Mouse (Mus musculus) left cerebral cortex, postnatal 4 days (tissue): ENCODE results near the gene Susd5. TPM values are rescaled to one million over a fixed set of nuclear protein-coding genes. Genes with fewer than 3 reads are reported as not detected.

ENCODE experiments used
- DNase-seq: peaks from one replicate; pipeline ENCODE4 v3.0.0-alpha.2; 2022
- intact Hi-C: fragments of 180-260 bp; cut with DNase I; formaldehyde crosslinking; loops from one replicate; pipeline ENCODE4 v1.15.1; 2025
- total RNA-seq, 2 experiments: library from RNA; stranded (reverse); gene quantifications; 2 replicates each; pipeline ENCODE4 v1.2.3; 2021

Gene Susd5
- total RNA-seq, result 1 to 10 TPM; 1.6 to 1.9 TPM

DNA sequence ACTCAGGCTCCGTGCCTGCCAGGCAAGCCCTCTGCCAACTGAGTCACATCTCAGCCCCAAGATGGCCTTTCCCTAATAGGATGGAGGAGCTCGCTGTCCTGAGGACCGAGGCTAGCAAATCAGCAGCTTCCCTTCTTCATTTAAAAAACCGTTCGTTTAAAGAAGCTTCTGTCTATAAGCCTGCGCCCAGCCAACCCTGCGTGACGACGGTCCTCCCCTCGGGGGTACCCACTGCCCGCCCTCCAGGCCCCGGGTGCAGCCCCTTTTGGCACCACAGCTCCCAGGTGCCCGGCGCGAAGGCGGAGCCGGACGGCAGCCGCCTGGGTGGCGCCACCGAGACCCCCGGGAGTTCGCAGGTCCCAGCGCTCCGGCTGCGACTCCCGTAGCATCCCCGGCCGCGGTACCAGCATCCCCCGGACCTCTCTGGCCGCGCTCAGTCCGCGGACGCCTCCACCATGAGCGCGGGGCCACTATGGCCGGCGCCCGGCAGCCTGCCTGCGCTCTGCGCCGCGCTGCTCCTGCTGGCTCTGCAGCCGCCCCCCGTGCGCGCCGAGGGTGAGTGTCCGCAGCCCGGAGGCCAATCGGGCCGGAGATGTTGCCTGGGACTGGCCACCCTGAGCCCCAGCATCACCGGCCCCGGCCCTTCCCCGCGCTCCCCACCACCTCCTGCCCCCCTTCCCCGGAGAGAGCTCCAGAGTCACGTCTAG lies at the start of gene Susd5:
Gene Susd5 (plus strand): TSS at position 51 of the 707 bp plus-strand sequence.
- no peak for DNase-seq
- intact Hi-C loops, result no loop called here

DNA sequence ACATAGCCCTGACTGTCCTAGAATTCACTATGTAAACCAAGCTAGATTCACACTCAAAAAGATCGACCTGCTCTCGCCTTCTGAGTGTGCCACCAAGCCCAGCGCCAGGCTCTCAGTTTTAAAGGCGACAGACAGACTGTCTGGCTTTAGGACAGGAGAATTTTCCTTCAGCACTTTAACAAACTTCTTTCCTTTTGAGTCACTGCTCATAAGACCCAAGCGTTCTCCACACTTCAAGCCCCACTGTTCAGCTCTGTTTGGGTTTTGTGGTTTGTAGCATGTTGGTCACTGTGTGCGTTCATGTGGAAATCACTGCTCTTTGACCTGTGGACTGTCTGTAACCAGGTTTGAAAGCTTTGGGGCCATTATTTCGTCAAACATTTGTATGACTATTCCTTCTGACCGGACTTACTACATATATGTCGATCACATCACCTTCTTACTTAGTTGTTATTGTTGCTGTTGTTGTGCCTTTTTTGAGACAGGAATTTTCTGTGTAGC lies 49.0 kb upstream of the Susd5 start:
- intact Hi-C loops, result no loop called here
- DNase-seq, result no peak

DNA sequence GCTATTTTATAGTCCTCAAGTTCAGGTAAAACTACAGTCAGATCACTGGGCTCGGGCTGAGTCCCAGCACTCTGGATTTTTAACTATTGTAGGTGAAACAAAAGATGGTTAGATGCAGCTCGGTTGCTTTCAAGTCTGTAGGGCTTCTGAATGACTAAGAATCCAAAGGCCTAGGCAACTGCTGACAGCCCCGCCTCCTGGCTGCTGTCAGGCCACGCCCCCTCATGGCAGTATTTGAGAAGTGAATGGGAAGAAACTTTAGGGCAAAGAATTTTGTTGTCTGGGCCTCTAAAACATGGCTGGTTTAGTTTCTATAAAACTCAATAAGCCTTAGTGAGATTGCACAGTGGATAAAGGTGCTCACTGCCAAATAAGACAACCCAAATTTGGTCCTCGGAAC lies 47.4 kb upstream of the Susd5 start:
- no peak for DNase-seq
- intact Hi-C loops, result no loop called here

DNA sequence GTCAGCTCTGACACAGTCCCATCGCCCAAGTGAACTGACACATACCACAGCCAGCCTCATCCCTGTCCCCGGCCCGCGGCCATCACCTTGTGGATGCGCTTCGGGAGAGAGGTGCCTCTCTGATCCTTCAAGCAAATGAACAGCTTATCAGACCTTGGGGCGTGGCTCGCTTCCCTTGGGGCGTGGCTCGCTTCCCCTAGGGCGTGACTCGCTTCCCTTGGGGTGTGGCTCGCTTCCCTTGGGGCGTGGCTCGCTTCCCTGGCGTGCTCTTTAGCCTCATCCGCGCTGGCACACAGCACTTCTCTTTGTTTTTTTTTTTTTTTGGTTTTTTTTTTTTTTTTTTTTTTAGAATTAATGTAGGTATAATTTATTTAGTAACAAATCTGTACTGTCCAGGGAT lies 45.7 kb upstream of the Susd5 start:
- intact Hi-C loops, result no loop called here
- no peak for DNase-seq

DNA sequence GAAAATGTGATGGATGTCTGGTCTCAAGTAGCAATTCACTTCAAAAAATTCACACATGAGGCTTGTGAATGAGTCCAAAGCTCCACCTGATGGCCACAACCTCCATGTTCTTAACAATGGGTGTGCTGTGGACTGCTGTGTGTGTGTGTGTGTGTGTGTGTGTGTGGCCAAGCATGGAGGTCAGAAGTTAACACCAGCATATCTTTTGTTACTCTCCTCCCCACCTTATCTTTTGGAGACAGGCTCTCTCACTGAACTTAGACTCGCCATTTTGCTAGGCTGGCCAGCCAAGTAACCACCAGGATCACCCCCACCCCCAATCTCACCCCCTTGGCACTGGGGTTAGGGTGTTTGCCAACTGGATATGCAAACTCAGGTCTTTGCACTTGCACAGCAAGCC lies 42.9 kb upstream of the Susd5 start:
- no peak for DNase-seq
- intact Hi-C loops, result no loop called here

DNA sequence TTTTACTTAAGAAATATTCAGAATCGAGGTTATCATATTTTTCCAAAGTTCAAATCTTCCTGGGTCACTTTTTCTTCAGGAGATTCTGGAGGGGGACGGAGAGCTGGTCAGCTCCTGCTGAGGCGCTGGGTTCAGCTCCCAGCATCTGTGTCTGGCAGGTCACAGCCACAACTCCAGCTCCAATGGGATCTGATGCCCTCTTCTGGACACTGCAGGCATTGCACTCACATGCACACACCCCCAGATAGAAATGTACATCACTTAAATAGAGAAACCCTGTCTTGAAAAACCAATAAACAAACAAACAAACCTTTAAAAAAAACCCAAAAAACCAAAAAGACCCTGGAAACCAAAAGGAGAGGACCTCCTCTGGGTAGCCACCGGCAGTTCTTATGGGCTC lies 41.2 kb upstream of the Susd5 start:
- intact Hi-C loops, result no loop called here
- DNase-seq, result no peak

DNA sequence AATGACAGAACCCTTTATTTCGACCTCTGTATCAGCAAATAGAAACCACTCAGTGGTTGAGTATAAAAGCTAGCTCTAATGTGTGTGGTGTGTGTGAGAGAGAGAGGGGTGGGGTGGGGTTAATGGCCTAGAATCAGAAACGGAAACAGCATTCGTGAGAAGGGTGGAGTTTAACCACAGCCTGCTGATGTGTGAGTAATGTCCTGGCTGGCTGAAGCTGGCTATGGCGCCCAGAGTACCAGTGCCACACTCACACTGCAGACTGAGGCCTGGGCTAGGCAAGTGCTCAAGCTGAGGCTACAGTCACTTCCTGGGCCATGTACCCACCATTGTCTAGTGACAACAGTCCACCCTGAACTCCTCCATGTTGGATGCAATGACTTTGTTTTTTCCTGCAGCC lies 40.5 kb upstream of the Susd5 start:
- intact Hi-C loops, result no loop called here
- DNase-seq, result no peak

DNA sequence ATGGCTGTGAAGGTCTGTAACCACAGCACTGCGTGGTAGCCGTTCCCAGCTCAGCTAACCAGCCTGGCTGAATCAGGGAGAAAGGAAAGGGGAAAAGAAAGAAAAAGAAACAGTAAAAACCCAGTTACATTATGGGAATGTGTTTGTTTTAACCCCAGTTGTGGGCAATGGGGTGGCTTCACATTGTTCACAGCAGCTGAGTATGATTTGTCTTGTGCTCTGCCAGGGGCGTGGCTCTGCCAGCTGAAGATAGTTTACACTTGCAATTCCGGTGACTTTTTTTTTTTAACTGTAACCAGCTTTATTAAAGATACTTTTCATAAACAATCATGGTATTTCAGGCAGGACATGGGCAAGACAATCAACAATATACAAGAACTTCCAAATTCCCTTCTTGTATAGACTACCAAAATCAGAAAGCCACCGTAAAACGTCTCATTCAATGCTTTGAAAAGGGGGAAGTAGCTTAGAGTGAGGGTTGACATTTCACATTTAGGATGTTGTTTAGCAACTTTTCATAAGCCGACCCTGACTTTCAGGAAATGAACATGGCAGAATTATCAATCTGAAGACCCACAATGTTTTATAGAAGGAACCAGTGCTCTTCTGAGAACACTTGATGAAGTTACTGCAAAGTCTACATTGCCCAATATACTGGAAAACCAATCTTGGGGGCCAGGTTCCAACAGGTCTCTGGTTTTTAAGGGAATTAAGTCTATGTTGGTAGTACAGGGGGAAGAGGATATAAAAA lies 37.8 kb upstream of the Susd5 start:
- no peak for DNase-seq
- intact Hi-C loops, result no loop called here

DNA sequence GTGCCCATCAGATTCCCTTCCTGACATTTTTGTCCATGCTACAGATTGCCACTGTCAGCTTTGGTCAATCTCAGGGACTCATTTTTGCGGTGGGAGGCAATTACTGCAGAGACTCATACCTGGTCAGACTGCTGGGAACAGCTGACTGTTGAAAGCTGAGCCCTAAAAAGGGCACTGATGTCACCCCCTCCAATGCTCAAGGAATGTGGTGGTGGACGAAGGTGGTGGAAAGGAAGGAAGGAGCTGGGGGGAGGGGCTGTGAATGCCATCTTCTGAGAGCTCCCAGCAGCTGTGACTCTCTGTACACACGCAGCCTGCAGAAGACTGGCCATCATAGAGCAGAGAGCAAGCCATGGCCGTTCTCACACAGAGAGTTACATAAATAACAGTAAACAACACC lies 34.8 kb upstream of the Susd5 start:
- no peak for DNase-seq
- intact Hi-C loops, result no loop called here

DNA sequence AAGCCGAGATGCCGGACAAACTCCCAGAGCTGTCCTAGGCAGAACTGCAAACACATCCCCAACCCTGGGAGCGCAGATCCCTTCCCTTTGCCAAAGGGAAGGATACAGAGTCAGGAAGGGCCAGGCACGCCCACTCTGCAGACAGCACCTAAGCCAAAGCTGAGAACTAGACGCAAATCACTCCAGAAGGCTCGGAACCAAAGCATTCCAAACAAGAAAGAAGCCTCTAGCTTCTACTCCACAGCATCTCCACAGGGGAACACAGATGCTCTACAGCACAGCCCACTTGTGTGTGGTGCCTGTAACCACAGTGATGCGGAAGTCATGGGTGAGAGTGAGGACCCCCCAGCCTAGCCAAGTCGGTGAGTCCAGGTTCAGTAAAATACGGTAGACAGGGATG lies 31.8 kb upstream of the Susd5 start:
- no peak for DNase-seq
- intact Hi-C loops, result no loop called here

DNA sequence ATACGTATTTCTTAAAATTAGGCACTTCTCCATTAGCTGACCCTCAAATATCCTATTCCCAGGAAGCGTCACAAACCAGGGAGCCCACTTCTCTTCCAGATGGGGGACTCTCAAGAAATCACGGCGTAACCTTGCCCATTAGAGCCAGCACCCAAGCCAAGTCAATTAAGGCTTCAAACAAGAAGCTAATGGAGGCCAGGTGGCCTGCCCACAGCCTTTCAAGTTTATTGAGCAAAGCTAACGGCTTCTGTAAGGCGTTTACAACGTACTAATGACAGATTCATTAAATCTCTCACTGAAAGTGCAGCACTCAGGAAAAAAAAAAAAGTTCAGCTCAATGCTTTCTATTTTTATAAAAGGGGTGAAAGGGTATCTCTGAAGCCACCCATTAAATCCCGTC lies 31.1 kb upstream of the Susd5 start:
- DNase-seq, result no peak
- intact Hi-C loops, result no loop called here

DNA sequence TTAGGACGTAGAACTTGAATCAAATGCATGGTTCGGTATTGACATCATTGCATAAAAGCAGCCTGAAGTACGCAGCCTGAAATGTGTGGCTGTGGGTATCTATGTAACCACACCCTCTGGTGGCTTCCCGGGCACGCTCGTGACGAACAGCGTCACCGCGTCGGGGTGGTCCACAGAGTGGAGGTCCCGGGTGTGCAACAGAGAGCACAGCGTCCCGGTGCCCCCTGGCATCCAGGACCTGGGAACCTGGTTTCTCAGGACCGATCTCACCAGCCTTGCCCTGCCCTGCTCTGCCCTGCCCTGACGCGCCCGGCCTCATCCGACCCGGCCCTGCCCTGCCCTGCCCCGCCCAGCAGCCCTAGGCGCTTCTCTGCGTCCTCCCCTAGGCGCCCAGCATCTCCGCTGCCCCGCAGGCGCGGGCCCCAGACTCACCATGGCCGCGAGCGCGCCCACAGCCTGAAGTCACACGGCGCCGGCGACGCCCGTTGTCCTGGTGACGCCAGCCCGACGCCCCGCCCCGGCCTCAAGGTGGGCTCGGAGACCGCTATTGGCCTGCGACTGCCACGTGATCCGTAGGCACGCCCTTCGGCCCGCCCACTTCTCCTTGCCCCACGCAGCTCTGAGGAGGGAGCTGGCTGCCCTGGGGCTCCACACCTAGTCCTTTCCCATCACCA lies 30.5 kb upstream of the Susd5 start:
- intact Hi-C loops, result no loop called here
- peak; percentile 88 for DNase-seq

DNA sequence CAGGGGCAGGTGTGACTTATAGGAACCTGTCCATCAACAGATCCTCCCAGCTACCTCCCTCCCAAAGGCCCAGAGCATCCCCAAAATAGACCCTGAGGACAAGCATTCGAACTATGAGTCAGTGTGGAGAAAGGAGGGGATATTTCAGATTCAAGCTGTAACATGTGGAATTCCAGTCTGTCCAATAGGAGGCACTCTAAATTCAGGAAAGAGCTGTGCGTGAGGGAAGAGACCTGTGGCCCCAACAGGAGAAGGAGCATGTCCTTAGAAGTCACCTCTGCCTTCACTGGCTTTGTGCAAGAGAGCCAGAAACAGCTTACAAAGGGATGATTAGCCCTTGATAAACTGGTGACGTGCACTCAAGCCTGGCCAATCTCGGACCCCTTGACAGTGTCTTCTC lies 16.0 kb upstream of the Susd5 start:
- intact Hi-C loops, result no loop called here
- no peak for DNase-seq

DNA sequence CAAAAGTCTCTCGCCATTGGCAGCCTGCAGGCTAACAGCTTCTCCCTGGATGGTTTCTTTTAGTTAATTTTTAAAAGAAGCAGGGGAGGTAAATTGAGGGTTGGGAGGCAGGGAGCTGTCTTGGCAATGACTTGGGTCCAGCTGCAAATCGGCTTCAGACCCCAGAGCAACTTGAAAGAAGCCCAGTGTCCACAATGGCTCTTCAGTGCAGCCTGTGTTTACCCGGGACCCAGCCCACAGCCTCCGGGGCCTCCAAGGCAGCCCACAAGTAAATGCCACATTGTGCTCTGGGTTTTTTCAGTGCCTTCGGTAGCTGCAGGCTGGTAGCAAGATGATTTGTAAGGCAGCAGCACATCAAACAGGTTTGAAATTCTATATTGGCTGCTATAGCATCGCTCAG lies 14.4 kb upstream of the Susd5 start:
- intact Hi-C loops, result no loop called here

DNA sequence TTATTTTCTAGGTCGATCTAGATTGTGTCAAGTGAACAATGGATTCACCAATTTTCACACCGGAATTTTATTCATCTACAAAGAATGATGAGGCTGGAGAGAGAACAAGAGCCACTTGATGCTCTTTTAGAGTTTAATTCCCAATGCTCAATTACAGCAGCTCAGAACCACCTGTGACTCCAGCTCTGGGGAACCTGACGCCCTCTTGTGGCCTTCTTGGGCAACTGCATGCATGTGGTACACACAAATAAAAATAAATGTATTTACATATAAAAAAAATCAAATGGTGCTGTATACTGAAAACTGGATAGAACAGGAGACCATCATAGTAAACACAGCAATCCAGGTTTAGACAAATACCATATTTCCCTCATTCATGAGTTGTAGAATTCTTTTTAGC lies 12.5 kb upstream of the Susd5 start:
- no peak for DNase-seq
- intact Hi-C loops, result no loop called here

More for the DNA sequence above, 14.4 kb upstream of the Susd5 start:
- no peak for DNase-seq

DNA sequence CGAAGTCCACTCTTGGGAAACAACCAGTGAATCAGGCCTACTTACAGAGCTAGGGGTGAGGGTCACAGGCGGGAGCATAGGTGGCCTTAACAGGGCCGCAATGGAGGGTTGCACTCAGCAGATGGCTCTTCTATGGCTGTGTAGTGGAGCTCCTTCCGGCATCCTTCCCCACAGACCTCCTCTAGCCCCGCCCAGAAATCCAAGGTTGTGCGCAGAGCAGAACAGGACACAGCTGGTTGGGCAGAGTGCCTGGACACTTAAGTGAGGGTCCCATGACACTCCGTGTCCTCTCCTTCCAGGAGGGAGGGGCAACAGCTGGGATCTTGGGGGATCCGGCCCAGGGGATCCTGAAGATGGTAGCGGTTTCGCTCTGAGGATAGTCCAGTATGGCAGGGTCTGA lies 10.9 kb upstream of the Susd5 start, which contains the start of gene Fbxl2:
Gene Fbxl2 (minus strand): TSS at position 164 of the 400 bp plus-strand sequence.
- DNase-seq, result no peak
- intact Hi-C loops, result no loop called here

DNA sequence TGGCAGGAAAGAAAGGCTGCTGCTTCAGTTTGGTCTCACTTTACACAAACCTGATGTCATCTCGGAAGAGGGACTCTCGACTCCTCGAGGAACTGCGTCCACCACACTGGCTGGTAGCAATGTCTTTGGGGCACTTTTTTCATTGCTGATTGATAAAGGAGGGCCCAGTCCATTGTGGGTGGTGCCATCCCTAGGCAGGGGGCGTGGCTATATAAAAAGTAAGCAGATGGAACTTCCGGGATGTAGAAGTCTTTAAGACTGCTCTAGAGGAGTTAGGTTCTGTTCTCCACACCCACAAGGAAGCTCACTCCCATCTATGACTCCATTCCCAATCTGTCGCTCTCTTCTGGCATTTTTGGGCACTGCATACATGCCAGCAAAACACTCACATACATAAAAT lies 10.3 kb upstream of the Susd5 start:
- intact Hi-C loops, result no loop called here
- DNase-seq, result no peak

DNA sequence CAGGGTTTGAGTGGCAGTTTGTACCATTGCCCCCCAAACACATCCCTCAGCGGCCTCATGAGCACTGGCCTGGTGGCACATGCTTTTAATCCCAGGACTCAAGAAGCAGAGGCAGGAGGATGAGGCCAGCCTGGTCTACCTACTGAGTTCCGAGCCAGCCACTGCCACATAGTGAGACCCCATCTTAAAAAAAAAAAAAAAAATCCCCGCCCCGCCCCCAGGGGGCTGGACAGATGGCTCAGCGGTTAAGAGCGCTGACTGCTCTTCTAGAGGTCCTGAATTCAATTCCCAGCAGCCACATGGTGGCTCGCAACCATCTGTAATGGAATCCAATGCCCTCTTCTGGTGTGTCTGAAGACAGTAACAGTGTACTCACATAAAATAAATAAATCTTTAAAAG lies 6.8 kb upstream of the Susd5 start:
- no peak for DNase-seq
- intact Hi-C loops, result no loop called here

DNA sequence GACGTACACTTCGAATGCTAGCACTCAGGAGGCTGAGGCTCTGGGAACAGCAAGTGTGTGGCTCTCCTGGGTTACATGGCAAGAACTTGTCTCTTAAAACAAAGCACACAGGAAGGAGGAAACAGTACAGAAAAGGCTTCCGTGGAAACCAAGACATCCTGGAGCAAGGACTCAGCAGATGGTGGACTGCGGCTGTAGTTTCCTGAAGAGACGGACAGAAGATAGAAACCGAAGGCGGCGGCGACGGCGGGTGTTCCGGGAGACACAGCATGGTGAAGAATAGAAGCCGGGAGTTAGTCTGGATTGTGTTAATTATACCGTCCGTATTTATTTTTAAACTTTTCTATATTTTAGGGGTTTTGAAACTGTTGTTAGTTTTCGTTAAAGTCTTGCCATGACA lies 6.2 kb upstream of the Susd5 start:
- intact Hi-C loops, result no loop called here
- no peak for DNase-seq

DNA sequence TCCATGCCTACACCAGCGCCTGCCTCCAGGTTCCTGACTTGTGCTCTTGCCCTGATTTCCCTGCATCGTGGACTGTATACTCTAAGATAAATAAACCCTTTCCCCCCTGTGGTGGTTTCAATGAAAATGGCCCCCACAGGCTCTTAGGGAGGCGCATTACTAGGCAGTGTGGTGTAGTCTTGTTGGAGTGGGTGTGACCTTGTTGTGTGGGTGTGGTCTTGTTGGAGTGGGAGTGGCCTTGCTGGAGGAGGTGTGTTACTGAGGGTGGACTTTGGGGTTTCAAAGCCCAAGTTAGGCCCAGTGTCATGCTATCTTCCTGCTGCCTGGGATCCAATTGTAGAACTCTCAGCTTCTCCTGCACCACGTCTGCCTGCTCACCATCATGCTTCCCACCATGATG lies 4.9 kb upstream of the Susd5 start:
- intact Hi-C loops, result no loop called here
- DNase-seq, result no peak

DNA sequence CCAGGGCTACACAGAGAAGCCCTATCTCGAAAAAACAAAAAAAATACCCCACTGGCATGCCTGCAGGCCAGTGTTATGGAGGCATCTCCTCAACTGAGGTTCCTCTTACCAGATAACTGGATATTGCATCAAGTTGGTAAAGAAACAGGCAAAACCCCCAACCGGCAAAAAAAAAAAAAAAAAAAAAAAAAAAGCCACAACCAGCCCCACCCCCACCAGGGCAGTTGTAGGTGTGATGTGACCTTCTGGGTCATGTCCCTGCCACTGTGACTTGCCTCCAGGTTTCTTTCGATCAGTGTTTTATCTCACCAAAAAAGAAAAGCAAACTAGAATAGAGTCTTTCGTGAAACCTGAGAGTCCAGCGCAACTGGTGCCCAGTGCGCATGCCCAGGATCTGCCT lies 4.1 kb upstream of the Susd5 start:
- no peak for DNase-seq
- intact Hi-C loops, result no loop called here
